Mouse (Mus musculus): ENCODE measurements around the gene Abl2.

DNA sequence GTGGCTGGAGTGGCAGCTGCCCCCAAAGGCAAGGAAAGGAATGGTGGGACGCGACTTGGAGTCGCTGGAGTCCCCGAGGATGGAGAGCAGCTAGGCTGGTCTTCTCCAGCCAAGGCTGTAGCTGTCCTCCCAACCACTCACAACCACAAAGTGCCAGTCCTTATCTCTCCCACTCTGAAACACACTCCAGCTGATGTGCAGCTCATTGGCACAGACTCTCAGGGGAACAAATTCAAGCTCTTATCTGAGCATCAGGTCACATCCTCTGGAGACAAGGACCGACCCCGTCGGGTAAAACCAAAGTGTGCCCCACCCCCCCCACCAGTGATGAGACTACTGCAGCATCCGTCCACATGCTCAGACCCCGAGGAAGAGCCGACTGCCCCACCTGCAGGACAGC, 83.2 kb downstream of the Abl2 start:
- TF ChIP-seq POLR2A (IDR thresholded peaks at IDR 0.05; ENCODE audit: control insufficient read depth, low read depth, low read length) (no peak), CTCF (IDR thresholded peaks at IDR 0.05; ENCODE audit: control insufficient read depth, insufficient read depth, insufficient replicate concordance, low read depth, low read length) (no peak)
